Mouse (Mus musculus): ENCODE measurements around the gene Vars.

Gene Vars

GRCm38 (mm10) chr17:35050126-35050750, 49.5 kb downstream of the Vars start:
- DNase-seq = peak; percentile 99

- peak; percentile 99 for DNase-seq
Measured at GRCm38 (mm10) chr17:35051156-35052086, 50.6 kb downstream of the Vars start.

DNA sequence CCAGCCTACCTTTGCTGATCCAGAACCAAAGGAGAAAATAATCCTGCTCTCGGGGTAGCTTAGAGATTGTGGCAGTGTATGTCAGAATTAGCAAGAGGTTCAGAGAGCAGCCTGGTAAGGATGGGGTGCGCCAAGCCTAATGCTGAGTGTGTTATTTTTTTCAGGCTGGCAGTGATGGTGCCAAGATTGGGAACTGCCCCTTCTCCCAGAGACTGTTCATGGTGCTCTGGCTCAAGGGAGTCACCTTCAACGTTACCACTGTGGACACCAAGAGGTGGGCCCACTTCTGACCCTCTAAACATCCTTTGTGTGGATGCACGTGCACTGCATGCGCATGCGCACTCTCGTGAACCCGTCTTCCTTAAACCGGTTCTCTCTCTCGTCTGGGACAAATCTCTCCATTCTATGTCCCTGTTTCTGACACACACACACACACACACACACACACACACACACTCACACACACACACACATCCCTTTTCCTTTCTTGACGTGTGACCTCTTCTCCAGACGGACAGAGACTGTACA, 51.5 kb downstream of the Vars start:
- DNase-seq = peak; percentile 92

- peak; percentile 94 for DNase-seq
Measured at GRCm38 (mm10) chr17:35055691-35056495, 55.1 kb downstream of the Vars start.

GRCm38 (mm10) chr17:35057090-35057489, 56.3 kb downstream of the Vars start:
- no peak for DNase-seq

DNA sequence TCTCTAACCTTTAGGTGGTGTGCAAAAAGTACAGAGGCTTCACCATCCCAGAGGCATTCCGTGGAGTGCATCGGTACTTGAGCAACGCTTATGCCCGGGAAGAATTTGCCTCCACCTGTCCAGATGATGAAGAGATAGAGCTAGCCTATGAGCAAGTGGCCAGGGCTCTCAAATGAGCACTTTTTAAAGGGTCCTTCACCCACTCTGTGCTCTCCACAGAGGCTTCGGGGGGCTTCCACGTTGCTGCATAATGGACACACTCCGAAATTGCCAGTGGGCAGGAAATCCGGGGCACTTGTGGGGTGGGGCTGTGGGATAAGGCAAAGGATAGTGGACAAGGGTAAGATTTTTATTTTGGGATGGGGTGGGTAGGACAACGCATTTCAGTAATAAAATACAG, 57.5 kb downstream of the Vars start:
- DNase-seq = peak; percentile 95

DNA sequence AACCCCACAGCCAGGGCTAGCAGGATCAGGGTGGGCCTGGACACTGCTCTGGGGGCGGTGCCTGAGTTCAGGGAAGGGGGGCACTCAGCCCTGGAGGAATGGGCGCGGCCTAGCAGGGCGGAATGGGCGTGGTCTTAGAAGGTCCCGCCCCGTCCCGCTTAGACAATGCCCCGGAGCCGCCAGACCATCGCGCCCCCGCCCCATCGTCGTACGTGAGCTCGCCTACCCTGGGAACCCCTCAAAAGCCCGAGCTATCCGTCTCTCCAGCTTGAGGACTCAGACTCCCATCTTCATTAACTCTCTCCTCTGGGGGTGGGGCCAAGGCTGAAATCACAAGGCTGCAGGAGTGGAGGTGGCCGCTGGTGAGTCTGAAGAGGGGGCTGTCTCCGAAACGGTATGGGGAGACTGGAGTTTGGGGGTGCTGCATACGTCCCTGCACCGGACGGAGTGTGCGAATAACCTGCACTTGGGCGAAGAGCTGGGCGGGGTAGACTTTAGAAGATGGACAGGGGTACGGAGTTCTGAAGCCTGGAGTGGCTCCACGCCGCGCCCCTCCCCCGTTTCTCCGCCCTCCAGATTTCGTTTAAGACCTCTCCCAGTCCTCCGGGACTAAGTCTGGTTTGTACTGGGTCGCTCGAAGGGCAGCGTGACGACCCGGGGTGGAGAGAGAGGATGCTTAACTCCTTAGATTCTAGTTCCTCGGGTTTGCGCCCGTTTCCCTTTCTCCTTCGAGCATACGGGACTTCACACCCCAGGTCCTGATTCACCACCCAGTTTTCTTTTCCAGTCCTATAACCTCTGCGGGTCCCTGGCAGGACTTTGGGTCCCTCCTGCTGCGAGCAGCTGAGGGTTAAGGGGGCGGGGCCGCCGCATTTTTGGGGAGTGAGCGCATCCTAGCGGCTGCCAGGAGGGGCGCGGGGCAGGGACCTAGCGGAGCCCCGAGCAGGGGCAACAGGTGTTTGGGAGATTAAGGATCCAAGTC, 58.4 kb downstream of the Vars start, which contains the start of gene Ddah2:
TSS of gene Ddah2 (plus strand) at position 125 of the 982 bp plus-strand sequence.
- DNase-seq = peak; percentile 99

DNA sequence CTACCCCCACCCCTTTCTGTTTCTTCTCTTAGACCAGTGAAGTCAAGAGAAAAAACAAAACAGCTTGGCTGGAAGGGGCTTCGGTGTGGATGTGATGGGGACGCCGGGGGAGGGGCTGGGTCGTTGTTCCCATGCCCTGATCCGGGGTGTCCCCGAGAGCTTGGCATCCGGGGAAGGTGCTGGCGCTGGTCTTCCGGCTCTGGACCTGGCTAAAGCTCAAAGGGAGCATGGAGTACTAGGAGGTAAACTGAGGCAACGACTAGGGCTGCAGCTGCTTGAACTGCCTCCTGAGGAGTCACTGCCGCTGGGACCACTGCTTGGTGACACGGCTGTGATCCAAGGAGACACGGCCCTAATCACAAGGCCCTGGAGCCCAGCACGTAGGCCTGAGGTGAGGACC, 59.3 kb downstream of the Vars start:
- peak; percentile 95 for DNase-seq

DNA sequence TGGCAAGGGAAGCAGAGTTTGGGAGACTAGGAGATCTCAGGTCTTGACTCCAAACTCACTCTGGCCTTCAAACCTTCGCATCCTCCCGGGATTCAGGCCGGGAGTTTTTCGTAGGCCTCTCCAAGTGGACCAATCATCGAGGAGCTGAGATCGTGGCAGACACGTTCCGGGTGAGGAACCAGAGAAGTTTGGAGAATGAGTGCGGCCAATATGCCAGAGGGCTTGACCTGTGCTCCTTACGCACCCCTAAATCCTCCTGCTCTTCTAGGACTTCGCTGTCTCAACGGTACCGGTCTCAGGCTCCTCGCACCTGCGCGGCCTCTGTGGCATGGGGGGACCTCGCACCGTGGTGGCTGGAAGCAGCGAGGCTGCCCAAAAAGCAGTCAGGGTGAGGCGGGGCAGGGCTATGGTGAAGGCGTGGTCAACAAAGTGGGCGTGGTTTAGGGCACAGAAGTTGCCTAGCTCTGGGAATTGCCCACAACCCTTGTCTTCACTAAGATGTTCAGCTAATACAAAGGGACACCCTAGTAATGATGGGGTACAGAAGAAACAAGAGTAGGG, 60.0 kb downstream of the Vars start:
- DNase-seq = peak; percentile 96

DNA sequence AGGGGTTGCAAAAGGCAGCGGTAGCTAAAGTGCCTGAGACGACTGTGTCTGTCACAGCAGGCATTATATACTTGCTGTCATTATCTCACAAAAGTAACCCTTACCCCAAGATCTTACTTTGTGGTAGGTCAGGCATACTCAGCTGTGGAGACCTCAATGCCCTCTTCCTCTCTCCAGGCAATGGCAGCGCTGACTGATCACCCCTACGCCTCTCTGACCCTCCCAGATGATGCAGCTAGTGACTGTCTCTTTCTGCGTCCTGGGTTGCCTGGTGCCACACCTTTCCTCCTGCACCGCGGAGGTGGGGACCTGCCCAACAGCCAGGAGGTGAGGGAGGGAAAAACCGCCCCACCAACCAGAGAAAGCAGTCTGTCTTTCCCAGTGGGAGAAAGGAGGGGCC, 60.5 kb downstream of the Vars start:
- DNase-seq = peak; percentile 92

DNA sequence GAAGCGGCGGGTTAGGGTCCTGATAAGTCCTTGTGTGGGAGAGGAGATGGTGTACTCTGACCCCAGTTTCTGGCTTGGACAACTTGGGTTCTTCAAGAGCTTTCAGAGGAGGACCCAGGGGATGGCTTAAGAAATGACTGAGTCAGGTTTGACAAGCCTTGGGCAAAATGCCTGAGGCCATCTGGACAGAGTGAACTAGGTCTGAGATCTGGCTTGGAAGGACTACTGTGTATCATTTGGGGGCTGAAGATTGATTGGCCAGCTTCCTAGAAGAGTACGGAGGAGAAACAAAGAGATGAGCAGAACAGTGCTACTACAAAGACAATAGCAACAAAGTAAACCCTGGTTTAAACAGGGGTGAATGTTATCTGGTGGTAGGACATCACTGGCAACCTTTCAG, 62.7 kb downstream of the Vars start:
- peak; percentile 94 for DNase-seq

DNA sequence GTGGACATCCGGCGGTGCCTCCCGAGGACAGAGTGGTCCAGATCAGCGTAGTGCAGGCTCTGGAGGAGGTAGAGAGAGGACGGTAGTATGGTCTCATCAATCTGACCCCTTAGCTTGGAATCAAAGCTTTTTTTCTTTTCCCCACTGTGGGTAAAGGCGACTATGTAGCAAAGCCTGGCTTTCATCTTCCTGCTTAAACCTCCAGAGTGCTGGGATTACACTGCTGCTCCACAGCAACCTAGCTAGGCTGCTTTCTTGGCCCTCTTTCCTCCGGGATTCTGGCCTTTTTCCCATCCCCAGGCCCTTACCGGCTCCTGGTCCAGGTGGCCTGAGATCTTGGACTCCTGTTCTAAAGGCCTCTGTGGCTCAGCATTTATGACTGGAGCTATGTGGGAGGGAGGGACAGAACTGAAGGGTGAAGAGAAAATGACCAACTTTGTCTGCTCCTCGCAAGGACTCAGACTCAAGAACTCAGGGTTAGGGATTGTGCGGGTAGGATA, 63.6 kb downstream of the Vars start:
- DNase-seq = no peak

- DNase-seq = peak; percentile 97
Measured at GRCm38 (mm10) chr17:35064951-35065947, 64.5 kb downstream of the Vars start, which contains the start of gene Ly6g6c. Gene Ly6g6c (plus strand): TSS chr17:35065388.

Data from heart, adult 11 months (tissue).